Mouse (Mus musculus) liver, embryonic 16.5 days (tissue): ENCODE results near the gene Hadh. TPM values are rescaled to one million over a fixed set of nuclear protein-coding genes. Genes with fewer than 3 reads are reported as not detected.

Experiments used
- ATAC-seq: fragments of 200-750 bp; cut with Nextera tagmentation; 2 replicates; pipeline ENCODE4 v1.8.0; 2017; ENCODE audit warnings: low read depth, mild to moderate bottlenecking, moderate number of reproducible peaks, moderate library complexity
- H3K27ac ChIP-seq: fragments of 300-500 bp; sonication (generic); 2 replicates; pipeline ENCODE4 v1.5.1; 2014; ENCODE audit warnings: mild to moderate bottlenecking, low read length
- H3K27me3 ChIP-seq: fragments of 300-500 bp; sonication (generic); 2 replicates; pipeline ENCODE4 v1.6.1; 2014; ENCODE audit warnings: low read depth, low read length, mixed read lengths; ENCODE audit not compliant: control insufficient read depth, insufficient read depth
- H3K36me3 ChIP-seq: fragments of 300-500 bp; sonication (generic); 2 replicates; pipeline ENCODE4 v1.6.1; 2014; ENCODE audit warnings: mild to moderate bottlenecking; ENCODE audit not compliant: control insufficient read depth, insufficient read depth
- H3K4me1 ChIP-seq: fragments of 300-500 bp; sonication (generic); 2 replicates; pipeline ENCODE4 v1.6.1; 2014; ENCODE audit warnings: low read depth, low read length, mixed read lengths; ENCODE audit not compliant: control insufficient read depth
- H3K4me2 ChIP-seq: fragments of 300-500 bp; sonication (generic); 2 replicates; pipeline ENCODE4 v1.6.1; 2014; ENCODE audit warnings: low read depth, low read length, mixed read lengths
- H3K4me3 ChIP-seq: fragments of 300-500 bp; sonication (generic); 2 replicates; pipeline ENCODE4 v1.5.1; 2014; ENCODE audit warnings: low read depth, mild to moderate bottlenecking, low read length
- H3K9ac ChIP-seq: fragments of 300-500 bp; sonication (generic); 2 replicates; pipeline ENCODE4 v1.6.1; 2014; ENCODE audit warnings: low read depth, low read length
- H3K9me3 ChIP-seq: fragments of 300-500 bp; sonication (generic); replicated peaks from 2 replicates; pipeline ENCODE4 v1.6.1; 2016; ENCODE audit warnings: low read length; ENCODE audit not compliant: control insufficient read depth
- WGBS: fragments of 180-500 bp; shearing (Covaris S2); extraction: QIAGEN DNeasy Blood & Tissue Kit; methylation state at CpG from one replicate; pipeline ENCODE4 v1.1.7; 2014; ENCODE audit not compliant: insufficient replicate concordance; 5-methylcytosine and 5-hydroxymethylcytosine counted together
- polyA plus RNA-seq: library from polyadenylated mRNA; unstranded; fragments of >200 nt; fragmentation: Nextera tagmentation; extraction: Ambion mirVana; gene quantifications from 2 replicates; pipeline ENCODE4 v1.2.1, GENCODE M21; 2015

Hadh gene
- polyA plus RNA-seq, 1 experiment from 2014 or later = 150 TPM

- WGBS = 11% methylated on average over 5 of the region's 5 CpGs
- ATAC-seq = no peak
- H3K36me3 ChIP-seq = no peaks in the 10 kb centered on the region
- H3K27me3 ChIP-seq = no peaks in the 10 kb centered on the region
- no peaks in the 10 kb centered on the region for H3K9me3 ChIP-seq
- no peak overlapping the region for H3K27ac ChIP-seq
- peak overlapping the region; percentile 84 for H3K4me2 ChIP-seq
- H3K9ac ChIP-seq = no peak overlapping the region; the same call in 1 of the 2 replicates
- H3K4me3 ChIP-seq = peak overlapping the region; percentile 64
- peaks cover 4% of the 10 kb centered on the region for H3K4me1 ChIP-seq
Observed at GRCm38 (mm10) chr3:131303320-131303714, 31.4 kb upstream of the Hadh start.

- peak; percentile 92 for ATAC-seq
- H3K4me2 ChIP-seq = peak within 1 kb of the TSS; percentile 84
- H3K9me3 ChIP-seq = no peaks in the 10 kb centered on the region
- H3K27me3 ChIP-seq = no peaks in the 10 kb centered on the region
- peaks cover 4% of the 10 kb centered on the region for H3K4me1 ChIP-seq
- no peak within 1 kb of the TSS for H3K27ac ChIP-seq
- peak within 1 kb of the TSS; percentile 53 for H3K9ac ChIP-seq
- WGBS = 1% methylated on average over 71 of the region's 71 CpGs
- peak within 1 kb of the TSS; percentile 64 for H3K4me3 ChIP-seq
- no peaks in the 10 kb centered on the region for H3K36me3 ChIP-seq
Observed at GRCm38 (mm10) chr3:131302452-131303319, 30.8 kb upstream of the Hadh start, which contains the start of gene Cyp2u1. Gene Cyp2u1, minus strand, starts transcription at chr3:131303227.

GRCm38 (mm10) chr3:131299908-131300307 is 28.0 kb upstream of the Hadh start:
- H3K4me3 ChIP-seq = no peak overlapping the region
- no peak overlapping the region for H3K4me2 ChIP-seq
- no peak overlapping the region for H3K27ac ChIP-seq
- ATAC-seq = no peak
- H3K9me3 ChIP-seq = no peaks in the 10 kb centered on the region
- H3K4me1 ChIP-seq = peaks cover 4% of the 10 kb centered on the region
- WGBS = 4% methylated on average over 6 of the region's 6 CpGs
- H3K9ac ChIP-seq = no peak overlapping the region
- H3K36me3 ChIP-seq = no peaks in the 10 kb centered on the region
- no peaks in the 10 kb centered on the region for H3K27me3 ChIP-seq

- ATAC-seq = no peak
- no peak overlapping the region for H3K27ac ChIP-seq
- WGBS = 68% methylated on average over 9 of the region's 9 CpGs
Observed at GRCm38 (mm10) chr3:131299078-131299477, 27.2 kb upstream of the Hadh start.

GRCm38 (mm10) chr3:131296893-131297292 is 25.0 kb upstream of the Hadh start:
- ATAC-seq = no peak
- Histone ChIP-seq H3K9me3 (no peaks in the 10 kb centered on the region), H3K4me3 (no peak overlapping the region), H3K4me2 (no peak overlapping the region), H3K27ac (no peak overlapping the region), H3K27me3 (no peaks in the 10 kb centered on the region), H3K36me3 (no peaks in the 10 kb centered on the region), H3K9ac (no peak overlapping the region), H3K4me1 (no peaks in the 10 kb centered on the region; the same call in 1 of the 2 replicates)
- 76% methylated on average over 7 of the region's 7 CpGs for WGBS

More at GRCm38 (mm10) chr3:131299078-131299477, 27.2 kb upstream of the Hadh start:
- Histone ChIP-seq H3K36me3 (no peaks in the 10 kb centered on the region), H3K27me3 (no peaks in the 10 kb centered on the region), H3K4me3 (no peak overlapping the region), H3K9ac (no peak overlapping the region), H3K4me1 (peaks cover 4% of the 10 kb centered on the region), H3K9me3 (no peaks in the 10 kb centered on the region), H3K4me2 (no peak overlapping the region)

GRCm38 (mm10) chr3:131295513-131296200 is 23.8 kb upstream of the Hadh start:
- H3K4me2 ChIP-seq = no peak overlapping the region
- H3K9me3 ChIP-seq = no peaks in the 10 kb centered on the region
- peak; percentile 61 for ATAC-seq
- H3K4me3 ChIP-seq = no peak overlapping the region
- 46% methylated on average over 12 of the region's 12 CpGs for whole genome bisulfite sequencing
- H3K27ac ChIP-seq = no peak overlapping the region
- H3K27me3 ChIP-seq = no peaks in the 10 kb centered on the region
- no peaks in the 10 kb centered on the region for H3K36me3 ChIP-seq
- H3K9ac ChIP-seq = no peak overlapping the region
- H3K4me1 ChIP-seq = no peaks in the 10 kb centered on the region; the same call in 1 of the 2 replicates

GRCm38 (mm10) chr3:131294503-131294902 is 22.6 kb upstream of the Hadh start:
- H3K27ac ChIP-seq = no peak overlapping the region
- H3K36me3 ChIP-seq = no peaks in the 10 kb centered on the region
- ATAC-seq = no peak
- no peak overlapping the region for H3K4me2 ChIP-seq
- no peaks in the 10 kb centered on the region for H3K9me3 ChIP-seq
- 37% methylated on average over 3 of the region's 3 CpGs for WGBS
- no peaks in the 10 kb centered on the region; the same call in 1 of the 2 replicates for H3K4me1 ChIP-seq
- no peaks in the 10 kb centered on the region for H3K27me3 ChIP-seq
- H3K4me3 ChIP-seq = no peak overlapping the region
- H3K9ac ChIP-seq = no peak overlapping the region

- WGBS = 52% methylated on average over 3 of the region's 3 CpGs
- ATAC-seq = no peak
Observed at GRCm38 (mm10) chr3:131292959-131293358, 21.1 kb upstream of the Hadh start.

GRCm38 (mm10) chr3:131292349-131292748 is 20.4 kb upstream of the Hadh start:
- Histone ChIP-seq H3K4me1 (no peaks in the 10 kb centered on the region; the same call in 1 of the 2 replicates), H3K27ac (no peak overlapping the region), H3K4me3 (no peak overlapping the region), H3K36me3 (no peaks in the 10 kb centered on the region), H3K9ac (no peak overlapping the region), H3K9me3 (no peaks in the 10 kb centered on the region), H3K4me2 (no peak overlapping the region), H3K27me3 (no peaks in the 10 kb centered on the region)
- ATAC-seq = no peak
- WGBS = 65% methylated on average over 2 of the region's 2 CpGs

More at GRCm38 (mm10) chr3:131292959-131293358, 21.1 kb upstream of the Hadh start:
- no peak overlapping the region for H3K4me3 ChIP-seq
- no peaks in the 10 kb centered on the region; the same call in 1 of the 2 replicates for H3K4me1 ChIP-seq
- H3K4me2 ChIP-seq = no peak overlapping the region
- H3K9me3 ChIP-seq = no peaks in the 10 kb centered on the region
- no peak overlapping the region for H3K27ac ChIP-seq
- H3K9ac ChIP-seq = no peak overlapping the region
- H3K36me3 ChIP-seq = no peaks in the 10 kb centered on the region
- H3K27me3 ChIP-seq = no peaks in the 10 kb centered on the region
